Mouse (Mus musculus): ENCODE measurements at regions not wholly inside any gene's neighbourhood (a gene's known extent, or its start where the extent isn't known, plus 50 kb on each side); places are given as distances from the start of the nearest gene placed in this dataset.

- no peak for DNase-seq (ENCODE audit: low read depth in 1 of 2, low spot score in 2 of 2)
Observed at GRCm38 (mm10) chr3:60409283-60409633, 63.4 kb upstream of the Mbnl1 start.

GRCm38 (mm10) chr3:60411746-60412145 is 60.9 kb upstream of the Mbnl1 start:
- no peak for DNase-seq (ENCODE audit: low read depth in 1 of 2, low spot score in 2 of 2)

GRCm38 (mm10) chr3:60412206-60412605 is 60.4 kb upstream of the Mbnl1 start:
- no peak for DNase-seq (ENCODE audit: low read depth in 1 of 2, low spot score in 2 of 2)

DNA sequence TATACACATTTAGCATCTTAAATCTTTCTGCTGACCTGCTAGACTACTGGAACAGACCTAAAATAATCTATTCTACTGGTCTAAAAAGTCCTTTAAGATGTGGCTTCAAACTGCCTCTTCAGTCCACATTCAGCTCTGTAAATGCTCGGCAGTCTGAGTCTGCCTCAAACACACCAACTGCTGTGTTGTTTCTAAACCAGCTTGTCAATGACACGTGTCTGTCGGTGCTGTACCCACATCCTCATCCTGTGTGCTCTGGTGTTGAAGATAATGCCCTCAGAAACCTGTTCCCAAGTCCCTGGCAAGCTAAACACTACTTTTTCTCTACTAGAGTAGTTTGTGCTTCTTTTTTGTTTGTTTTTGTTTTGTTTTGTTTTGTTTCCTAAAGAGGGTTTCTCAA is 58.9 kb upstream of the Mbnl1 start:
- DNase-seq (ENCODE audit: low read depth in 1 of 2, low spot score in 2 of 2): no peak

DNA sequence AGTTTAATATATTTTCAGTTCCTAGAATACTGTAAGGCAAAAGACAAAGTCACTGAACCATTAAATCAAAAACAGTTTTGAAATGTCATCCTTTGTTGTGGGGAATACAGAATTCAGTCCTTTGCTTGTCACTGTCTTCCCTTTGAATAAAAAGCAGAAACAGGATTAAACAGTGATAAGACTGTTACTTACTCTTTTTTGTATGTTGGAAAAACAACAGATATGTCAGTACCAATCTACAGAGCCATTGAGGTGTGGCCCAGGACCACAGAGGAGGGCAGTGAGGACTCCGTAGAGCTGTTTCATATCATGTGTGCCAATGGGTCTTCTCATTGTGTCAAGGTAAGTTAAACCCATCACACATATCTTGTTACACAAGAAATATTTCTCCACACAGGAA is 55.6 kb upstream of the Mbnl1 start:
- DNase-seq (ENCODE audit: low read depth in 1 of 2, low spot score in 2 of 2): no peak

DNA sequence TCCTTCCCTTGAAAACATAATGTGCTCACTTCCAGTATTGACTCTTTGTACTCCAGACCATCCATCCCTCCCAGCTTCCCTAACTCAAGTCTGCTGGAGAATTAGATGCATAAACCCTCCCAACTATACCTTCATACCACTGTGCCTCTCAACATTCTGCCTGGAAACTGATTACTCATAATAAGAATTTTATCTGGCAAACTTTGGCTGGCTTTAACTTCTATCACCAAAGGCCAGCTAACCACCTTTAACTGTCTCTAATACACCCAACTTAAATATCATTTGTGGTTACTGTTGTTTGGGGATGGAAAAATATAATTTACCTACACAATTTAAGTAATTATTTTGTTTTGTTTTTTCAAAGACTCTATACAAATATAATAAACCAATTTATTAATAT is 54.0 kb upstream of the Mbnl1 start:
- no peak for DNase-seq (ENCODE audit: low read depth in 1 of 2, low spot score in 2 of 2)

- no peak for DNase-seq (ENCODE audit: low read depth in 1 of 2, low spot score in 2 of 2)
Observed at GRCm38 (mm10) chr3:60419216-60419615, 53.4 kb upstream of the Mbnl1 start.
